Mouse (Mus musculus) fat pad, adult 2 months (tissue): ENCODE measurements around the gene Kctd8.
"Not testable (repeated sequence)": the region's sequence is repeated elsewhere in the genome, so short reads cannot be mapped to it uniquely, and the experiment has no call there.

Source experiments
- DNase-seq: peaks from one replicate; pipeline ENCODE4 v3.0.0-alpha.2; 2011; ENCODE audit warnings: low read depth, low spot score; ENCODE audit errors: extremely low read depth

The Kctd8 gene

DNA sequence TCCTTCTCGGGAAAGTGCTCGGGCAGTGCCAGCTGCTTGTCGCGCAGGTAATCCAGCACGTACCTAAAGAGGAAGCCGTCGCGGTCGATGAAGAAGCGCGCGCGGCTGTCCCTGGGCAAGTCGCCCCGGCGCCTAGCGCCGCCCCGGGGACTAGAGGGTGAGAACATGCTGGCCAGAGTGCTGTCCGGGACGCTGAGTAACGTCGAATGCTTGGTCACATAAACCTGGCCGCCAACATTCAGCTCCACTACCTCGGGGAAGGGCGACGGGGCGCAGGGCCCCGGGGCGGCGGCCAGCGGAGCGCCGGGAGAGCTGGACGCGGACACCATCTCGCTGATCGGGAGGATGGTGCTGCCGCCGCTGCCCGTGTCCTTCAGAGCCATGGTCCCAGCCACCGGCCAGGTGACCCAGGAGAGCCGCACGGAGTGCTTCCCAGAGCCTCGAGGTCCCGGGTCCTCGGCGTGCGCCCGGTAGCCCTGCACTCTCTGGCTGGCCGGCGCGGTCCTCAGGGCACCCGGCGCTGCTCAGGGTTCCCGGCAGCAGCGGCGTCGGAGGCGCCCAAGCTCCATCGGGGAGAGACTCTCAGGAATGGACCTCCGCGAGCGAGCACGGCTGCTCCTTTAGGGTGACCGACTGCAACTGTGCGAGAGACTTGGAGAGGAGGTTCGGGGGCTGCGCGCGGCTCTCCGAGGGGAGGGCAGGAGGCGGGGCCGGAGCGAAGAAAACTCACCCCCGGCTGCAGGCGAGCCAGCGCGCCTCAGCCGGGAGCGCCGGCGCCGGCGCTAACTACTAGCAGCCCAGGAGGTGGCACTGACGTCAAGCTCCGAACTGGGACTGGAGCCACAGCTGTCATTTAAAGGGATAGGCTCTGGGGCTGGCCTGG lies at the start of gene Kctd8:
Gene Kctd8 (minus strand): TSS at position 761 of the 883 bp plus-strand sequence.
- DNase-seq, result no peak

DNA sequence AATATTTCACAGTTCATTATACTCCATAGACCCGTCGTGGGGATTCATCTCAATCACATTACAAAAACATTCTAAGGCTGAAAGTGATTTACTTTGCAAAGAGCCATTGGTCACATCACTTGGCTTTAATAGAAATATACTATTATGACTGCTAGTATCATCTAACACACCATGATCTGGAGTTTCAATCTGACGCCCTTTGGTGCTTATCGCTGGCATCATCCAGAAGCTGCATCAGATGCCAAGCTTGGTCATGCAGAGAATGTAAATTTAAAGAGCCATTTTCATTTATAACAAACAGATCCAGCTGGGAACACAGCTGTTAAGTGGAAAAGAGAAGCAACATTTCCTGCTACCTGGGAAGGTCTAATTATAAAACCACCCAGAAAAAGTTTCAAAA lies 37.6 kb upstream of the Kctd8 start:
- no peak for DNase-seq

DNA sequence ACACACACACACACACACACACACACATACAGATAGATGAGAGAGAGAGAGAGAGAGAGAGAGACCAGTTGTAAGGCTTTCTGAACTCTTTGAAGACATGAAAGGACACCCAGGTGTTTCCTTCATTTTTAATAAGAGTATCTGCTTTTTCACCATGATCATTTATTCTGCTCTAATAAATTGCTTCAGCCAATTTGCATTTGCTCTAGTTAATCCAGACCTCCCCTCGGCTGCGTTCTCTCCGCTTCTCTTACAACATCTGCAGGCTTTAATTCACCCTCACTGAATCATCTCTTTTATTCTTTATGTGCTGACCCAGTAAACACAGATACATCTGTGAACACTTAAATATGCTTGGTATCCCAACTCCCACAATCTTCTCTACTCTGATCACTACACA lies 9.1 kb upstream of the Kctd8 start:
- no peak for DNase-seq

DNA sequence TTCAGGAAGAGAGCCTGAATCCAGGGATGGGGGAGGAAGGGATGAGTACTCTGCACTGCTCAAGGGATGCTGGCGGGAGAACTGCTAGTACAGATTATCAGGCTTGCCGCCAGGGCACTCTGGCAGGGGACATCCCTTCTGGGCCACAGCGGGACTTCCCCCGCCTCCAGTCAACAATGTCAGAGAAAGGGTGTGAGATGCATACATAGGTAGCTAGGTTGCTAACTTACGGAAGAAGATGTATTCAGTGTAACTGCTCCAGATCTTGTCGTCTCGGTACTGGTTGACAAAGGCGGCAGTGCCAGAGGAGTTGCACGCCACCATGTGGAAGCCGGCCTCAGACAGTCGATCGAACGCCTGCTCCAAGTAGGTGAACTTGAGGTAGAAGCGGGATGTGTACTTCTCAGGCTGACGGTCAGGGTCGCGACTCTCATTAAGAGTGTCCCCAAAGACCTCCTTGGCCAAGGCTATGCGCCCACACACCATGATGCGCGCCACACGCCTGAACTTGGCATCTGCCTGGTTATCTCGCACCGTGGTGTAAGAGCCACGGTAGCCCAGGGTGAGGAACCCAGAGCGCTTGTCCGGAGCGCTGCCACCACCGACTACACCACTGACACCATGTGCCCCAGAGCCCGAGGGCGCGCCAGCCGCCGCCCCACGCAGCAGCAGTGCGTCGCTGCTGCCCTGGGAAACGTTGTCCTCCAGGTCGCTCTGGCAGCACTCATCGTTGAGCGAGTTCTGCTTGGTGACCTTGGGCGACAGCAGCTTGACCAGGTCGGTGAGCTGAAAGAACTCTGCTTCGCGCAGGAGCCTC lies 1.2 kb downstream of the Kctd8 start:
- DNase-seq, result no peak

DNA sequence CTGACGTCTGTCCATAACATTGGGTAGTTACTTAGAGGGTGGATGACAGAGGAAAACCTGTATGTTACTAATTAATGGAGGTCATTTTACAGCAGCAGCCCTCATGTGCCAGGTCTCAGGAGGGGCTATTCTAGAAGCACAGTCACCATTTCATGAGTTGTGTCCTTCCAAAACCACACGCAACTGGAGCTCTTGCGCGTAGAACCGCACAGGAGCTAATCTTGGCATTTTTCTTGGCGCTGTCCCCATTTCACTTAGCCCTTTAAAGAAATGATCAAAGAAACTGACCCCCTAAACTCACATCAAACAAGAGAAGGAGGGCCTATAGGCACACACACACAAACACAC lies 1.9 kb downstream of the Kctd8 start:
- DNase-seq, result no peak

DNA sequence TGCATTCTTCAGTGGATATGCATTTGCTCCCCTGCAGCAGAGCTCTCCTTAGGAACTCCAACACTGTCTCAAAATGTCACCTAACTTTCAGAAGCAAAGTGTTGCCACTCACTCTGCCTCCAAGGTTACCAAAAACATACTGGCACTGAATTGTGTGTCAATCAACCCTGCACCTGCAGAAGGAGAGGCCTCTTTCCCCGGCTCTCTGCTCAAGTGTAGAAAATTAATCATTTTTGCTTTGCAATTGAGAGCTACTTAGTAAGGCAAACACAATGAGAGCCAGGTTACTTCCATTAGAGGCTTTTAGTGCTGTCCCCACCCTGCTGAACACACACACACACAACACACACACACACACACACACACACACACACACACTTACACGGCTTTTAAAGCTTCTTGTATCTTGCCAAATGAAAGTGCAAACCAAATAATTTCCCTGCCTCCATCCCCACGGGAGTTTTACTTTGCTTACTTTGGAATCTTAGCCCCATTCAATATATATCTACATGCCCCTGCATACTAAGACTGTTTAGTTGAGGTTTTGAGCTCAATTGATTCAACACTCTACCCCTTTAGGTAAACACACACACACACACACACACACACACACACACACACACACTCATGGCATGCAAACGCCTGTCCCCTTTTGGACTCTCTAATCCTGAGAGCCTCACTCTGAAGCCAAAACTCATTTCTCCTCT lies 2.4 kb downstream of the Kctd8 start:
- no peak for DNase-seq

DNA sequence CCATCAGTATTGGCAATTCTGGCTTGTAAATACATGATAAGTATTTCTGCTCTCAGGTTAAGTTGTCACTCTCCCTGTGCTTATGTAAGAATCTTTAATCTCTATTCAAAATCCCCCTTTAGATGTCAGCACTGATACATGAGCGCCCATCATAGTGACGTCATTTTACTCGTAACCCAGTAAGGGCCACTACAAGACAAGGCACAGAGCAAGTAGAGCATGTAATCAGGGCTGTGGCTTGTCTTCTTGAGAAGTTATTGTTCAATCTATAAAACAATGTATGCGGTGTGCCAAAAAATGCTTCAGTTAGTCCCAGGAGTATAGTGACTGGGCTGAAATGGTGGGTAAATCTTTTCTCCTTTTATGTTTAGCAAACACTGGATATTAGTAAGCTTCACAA lies 13.9 kb downstream of the Kctd8 start:
- no peak for DNase-seq

DNA sequence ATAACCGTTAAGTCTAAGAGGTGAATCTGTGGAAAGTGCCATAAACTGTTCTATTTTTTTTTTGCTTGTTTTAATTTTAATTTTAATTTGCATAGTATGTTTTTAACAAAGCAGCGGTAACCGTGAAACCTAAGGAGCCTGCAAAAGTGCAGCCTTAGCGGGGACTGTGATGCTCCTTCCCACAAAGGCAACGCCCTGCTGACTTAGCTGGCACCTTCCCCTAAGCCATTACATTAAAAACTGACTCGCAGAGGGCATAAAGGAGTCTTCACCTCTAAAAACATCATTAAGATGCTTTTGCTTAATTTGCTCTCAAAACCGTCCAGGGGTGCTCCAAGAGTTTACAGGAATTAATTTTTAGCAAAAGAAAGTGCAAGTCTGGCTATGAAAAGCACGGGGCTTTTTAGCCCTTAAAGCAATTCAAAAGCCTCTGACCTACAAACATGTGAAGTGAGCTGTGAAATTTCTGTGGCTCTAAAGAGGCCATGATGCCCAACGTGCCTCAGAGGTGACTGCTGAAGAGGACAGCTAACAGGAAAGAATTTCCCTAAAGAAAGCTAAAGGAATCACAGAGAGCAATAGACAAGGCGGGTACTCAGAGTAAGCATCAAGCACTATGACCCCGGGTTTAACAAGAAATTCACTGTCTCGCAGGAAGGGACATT lies 16.8 kb downstream of the Kctd8 start:
- DNase-seq, result no peak

DNA sequence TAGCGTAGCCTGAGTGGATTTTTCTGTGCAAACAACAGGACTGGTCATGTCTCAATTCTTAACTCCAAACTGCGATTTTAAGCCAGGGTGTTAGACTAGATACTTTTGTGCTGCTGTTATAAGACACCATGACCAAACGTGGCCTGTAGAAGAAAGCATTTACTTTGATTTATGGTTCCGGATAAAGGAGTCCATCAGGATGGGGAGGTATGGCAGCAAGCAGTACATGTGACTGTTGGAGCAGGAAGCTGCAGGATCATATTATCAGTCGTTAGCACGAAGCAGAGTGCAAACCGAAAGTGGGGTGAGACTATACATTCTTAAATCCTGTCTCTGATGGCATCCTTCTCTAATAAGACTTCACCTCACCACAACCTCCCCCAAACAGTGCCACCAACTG lies 28.9 kb downstream of the Kctd8 start:
- no peak for DNase-seq

DNA sequence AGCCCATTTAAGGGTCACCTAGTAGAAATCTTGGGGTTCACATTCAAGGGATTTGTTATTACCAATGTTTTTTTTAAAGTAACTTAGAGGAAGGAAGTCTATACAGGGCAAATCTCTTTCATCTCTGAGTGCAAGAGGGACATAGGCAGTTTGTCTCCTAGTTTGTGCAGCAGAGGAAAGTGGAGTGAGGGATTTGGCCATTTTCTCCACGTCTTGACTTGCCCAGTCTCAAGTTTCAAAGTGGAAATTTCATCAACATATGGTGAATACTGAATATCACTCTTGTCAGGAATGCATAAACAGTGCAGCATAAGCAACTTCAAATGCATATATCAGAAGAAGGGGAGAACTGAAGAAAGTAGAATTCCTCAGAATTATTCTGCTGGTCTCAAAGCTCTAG lies 39.8 kb downstream of the Kctd8 start:
- DNase-seq, result no peak

DNA sequence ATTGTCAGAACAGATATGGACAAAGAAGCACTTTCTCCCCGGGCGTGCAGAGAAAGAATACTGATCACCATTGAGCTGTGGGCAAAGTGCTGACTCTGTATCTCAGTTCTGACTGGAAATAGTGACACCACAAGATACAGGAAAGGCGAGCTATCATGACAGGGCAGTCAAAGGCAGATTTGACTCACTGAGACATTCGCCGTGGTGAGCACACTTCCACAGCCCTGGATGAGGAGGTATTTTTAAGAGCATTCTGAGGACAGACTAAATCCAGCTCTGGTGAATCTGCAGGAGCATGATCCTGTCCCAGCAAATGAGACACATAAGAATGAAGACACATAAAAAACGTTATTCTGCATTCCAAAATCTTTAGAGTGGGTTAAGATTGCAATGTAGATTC lies 49.1 kb downstream of the Kctd8 start:
- DNase-seq, result no peak

DNA sequence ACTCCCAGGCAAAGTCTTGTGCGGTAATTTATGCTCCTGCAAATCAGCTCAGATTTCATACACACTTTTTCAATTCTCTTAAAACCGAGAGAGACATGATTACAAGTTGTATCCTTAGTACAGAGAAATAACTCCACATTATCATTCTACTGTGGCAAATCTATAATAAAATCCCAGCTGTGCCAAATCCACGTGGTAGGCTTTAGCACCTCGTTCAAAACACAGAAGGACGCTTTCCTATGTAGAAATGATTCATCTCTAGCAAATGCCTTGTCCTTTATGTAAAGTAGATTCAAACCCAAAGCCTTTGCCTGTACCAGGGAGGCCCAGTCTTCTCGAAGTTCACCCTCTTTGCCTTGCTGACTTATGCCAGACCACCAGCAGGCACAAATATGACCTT lies 57.1 kb downstream of the Kctd8 start:
- no peak for DNase-seq

DNA sequence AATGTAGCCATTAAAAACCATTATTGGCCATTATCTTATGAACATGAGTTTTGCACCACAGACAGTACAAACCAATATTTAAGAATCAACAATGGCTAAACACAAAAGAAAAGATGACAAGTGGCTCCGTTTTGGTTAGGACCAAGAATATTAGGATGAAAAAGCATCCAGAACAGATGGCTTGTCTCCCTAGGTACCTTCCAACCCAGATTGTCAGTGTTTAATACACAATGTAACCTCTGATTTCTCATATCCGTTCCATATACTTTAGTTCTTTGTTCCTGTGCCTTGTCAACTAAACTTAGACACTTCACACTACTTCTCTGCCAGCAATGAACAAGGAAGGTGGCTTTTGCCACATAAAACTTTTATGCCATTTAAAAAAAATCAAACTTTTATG lies 89.1 kb downstream of the Kctd8 start:
- DNase-seq, result no peak

DNA sequence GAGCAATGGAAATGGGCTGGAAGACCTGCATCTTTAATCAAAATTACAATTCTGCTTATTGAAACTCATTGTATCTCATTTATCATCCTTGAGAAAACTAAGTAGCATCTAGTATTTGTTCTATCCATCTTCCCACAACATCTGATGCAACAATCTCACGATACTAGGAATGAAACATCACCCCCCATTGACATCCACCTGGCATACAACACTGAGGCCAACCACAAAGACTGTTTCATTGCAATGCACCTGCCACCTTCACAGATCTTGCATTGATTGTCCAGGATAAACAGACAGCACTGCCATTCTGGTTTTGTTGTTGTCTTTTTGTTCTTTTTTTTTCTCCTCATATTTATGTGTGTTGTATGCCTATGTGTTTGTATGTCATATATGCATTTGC lies 99.5 kb downstream of the Kctd8 start:
- no peak for DNase-seq

DNA sequence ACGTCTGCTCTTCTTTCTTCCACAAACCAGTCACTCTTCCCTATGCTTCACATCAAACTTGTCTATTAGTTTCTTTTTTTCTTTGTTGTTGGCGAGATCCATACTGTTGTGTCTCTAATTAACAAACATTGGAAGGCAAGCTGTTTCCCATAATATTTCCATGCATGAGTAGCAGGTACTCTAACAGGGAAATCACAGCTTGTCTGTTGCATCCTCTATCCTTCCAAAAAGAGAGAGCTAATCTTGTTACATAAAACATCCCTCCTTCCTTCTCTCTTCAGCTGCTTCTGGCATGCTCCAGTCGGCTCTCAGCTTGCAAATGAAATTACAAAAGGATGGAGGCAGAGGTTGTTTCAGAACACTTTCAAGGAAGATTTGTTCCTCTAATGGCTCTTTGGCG lies 107.9 kb downstream of the Kctd8 start:
- no peak for DNase-seq

DNA sequence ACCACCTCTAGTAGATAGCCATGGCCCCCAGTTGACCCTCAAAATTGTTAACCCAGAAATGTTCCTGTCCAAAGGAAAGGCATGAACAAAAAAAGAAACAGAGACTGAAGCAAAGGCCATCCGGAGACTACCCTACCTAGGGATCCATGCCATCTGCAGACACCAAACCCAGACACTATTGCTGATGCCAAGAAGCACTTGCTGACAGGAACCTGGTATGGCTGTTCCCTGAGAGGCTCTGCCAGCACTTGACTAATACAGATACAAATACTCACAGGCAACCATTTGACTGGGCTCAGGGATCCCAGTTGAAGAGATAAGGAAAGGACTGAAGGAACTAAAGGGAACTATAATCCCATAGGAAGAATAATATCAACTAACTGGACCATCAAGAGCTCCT lies 109.8 kb downstream of the Kctd8 start:
- not testable (repeated sequence) for DNase-seq

DNA sequence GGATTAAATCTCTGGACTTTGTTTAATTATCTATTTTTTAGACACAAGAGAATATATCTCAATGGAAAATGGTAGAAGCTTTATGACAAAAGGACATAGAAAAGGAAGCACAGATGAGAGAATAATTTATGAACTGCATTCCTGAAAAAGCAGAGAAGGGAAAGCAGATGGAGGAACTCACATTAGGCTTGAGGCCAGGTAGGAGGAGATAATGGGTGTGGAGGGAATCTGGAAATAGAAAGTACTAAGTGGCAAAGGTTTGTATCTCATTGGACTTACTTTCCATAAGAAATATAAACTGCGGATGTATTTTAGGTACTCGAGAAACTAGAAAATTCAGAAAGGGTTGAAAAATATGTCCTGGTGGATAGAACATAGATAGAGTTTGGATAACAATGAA lies 114.3 kb downstream of the Kctd8 start:
- DNase-seq, result no peak

DNA sequence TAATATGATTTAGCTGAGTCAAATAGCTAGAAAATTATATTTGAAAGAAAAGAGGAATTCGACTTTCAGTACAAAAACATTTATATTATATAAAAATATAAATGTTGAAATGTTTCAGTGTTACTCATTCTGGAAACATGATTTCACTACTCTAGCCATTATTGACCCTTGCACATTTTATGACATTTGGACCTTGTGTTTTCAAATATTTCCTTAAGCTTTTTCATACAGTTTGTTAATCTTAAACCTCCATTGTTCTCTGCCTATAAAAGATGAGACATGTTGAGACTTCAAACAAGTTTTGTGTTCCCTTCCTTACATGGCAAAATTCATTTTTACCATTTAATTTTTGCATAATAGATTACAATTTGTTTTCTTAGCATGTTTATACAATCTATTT lies 118.9 kb downstream of the Kctd8 start:
- no peak for DNase-seq

DNA sequence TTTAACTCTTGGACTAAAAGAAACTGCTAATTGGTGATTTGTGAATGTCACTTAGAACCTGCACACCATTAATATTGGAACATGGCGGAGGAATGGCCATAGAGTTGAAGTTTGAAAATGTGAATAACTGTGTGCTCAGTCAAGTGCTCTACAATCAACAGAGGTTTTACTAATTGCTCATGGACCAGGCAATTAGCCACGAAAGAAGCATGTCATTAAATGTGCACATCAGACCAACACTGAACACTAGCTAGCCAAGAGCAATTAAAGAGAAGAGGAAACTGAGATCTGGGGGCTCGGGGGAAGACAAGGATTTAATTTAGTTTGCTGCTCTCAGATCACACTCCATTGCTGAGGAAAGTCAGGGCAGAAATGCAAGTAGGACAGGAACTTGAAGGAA lies 126.3 kb downstream of the Kctd8 start:
- no peak for DNase-seq

DNA sequence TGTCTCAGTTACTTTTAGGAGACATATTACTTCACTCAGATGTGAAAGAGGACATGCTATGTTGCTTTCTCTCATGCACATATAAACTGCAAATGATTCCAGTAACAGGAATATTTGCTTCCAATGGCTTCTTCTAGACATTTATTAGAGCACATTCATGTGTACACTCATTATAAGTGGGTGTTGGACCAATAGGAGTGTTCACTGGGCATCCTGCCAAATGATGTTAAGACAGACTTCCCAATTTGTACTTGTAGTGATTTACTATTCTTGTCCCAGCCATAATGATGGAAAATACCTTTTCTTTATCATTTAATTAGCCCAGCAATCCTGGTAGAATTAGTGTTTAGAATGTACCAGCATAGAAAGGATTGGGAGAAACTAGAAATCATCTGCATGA lies 132.1 kb downstream of the Kctd8 start:
- DNase-seq, result no peak

DNA sequence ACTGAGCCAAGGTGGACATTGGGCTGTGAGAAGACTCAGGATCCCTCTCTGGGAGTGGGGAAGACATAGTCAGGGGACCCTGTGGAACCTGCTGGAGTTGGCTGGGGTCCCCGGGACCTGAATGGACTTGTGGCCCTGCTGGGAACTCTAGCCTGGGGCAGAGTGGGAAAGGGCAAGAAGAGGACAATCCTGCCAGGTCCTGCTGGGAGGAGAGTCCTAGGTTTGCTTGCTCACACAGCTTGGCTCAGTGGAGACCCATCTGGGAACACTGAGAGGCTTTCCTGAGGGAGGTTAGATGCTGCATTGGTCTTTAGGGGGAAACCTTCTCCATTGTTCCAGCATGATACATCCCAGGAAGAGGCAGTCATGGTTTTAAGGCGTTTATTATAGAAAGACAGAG lies 133.8 kb downstream of the Kctd8 start:
- DNase-seq, result no peak
